Mouse (Mus musculus): Measurements from ENCODE around the gene Sox5. TPM values are rescaled to one million over a fixed set of nuclear protein-coding genes. Genes with fewer than 3 reads are reported as not detected.

The Sox5 gene
- total RNA-seq, 2 experiments from 2014 or later = 0.89 to 0.99 TPM

DNA sequence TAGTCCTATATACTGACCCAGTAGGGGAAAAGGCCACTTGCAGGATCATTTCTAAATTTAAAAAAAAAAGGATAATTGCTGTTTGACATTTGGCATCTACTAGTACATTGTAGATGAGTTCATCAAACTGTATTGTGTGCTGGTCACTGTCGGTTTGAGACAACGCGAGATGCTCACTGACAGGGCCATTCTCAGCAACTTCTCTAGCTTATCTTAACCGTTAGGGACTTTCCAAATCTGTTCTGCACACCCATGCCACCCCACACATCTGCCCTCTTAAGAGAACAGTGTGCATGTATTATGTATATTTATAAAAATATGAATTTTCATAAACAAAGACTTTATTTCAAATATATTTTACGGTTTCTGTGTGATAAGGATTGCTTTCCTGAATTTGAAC, 955.8 kb downstream of the Sox5 start:
- intact Hi-C loops (cut with DNase I) = no loop called here
- Histone ChIP-seq H3K4me3 (no peak overlapping the region), H3K27ac (no peak overlapping the region)
- DNase-seq = no peak
- no peak for TF ChIP-seq CTCF (IDR thresholded peaks at IDR 0.05)

DNA sequence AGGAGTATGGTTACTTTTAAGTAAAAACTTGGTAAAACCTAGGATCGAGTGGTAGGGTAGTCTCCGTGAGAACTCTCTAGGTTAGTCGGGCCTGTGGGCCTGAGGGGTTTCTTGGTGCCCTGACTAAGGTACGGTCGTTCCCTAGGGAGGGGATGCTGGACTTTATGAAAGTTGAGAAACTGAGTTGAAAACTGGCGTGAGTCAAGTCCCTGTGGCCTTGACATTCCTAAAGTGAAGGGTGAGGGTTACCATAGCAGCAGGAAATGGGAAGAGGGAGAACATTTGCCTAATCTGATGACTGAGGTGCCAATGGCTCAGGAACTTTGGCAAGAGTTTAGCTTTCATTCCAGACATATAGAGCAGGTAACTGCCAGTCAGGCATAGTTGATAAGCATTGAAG, 956.7 kb downstream of the Sox5 start:
- H3K4me3 ChIP-seq = no peak overlapping the region
- no peak for DNase-seq
- H3K27ac ChIP-seq = no peak overlapping the region
- intact Hi-C loops (cut with DNase I) = no loop called here
- TF ChIP-seq CTCF (IDR thresholded peaks at IDR 0.05) = no peak

DNA sequence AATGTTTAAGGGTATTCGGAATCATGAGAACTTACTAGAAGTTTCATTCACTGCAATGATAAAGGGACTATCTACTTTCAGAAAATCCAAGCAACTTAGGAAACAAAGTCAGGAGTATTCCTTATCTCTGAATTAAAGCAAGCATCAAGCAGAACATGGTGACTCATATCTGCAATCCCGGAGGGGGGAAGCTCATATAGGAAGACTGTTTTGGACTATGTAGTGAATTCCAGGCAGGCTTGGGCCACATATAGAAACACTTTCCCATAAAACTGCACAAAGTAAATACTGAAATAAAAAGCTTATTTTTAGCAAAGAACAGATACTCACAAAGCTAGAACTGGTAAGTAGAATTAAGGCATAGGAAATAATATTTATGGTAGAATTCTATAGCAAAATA, 993.3 kb downstream of the Sox5 start:
- Histone ChIP-seq H3K4me3 (no peak overlapping the region), H3K27ac (no peak overlapping the region)
- no peak for DNase-seq
- no peak for TF ChIP-seq CTCF (IDR thresholded peaks at IDR 0.05)
- intact Hi-C loops (cut with DNase I) = no loop called here

DNA sequence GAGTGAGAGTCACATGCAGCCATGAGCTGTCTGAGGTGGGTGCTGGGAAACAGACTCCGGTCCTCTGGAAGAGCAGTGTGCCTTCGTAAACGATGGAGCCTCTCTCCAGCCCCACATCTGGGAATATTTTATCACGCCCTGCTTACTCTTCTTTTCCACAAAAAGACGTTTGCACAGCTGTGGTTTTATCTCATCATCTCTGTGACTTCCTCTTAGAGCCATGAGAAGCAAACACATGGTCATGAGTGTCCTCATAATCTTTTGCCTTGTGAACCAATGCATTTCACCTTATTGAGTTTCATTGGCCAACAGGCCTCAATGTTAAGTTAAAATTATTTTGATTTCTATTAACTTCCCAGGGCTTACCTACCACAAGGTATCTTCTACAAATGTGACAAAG, 994.4 kb downstream of the Sox5 start:
- H3K4me3 ChIP-seq = no peak overlapping the region
- H3K27ac ChIP-seq = no peak overlapping the region
- intact Hi-C loops (cut with DNase I) = no loop called here
- DNase-seq = no peak
- TF ChIP-seq CTCF (IDR thresholded peaks at IDR 0.05) = no peak

DNA sequence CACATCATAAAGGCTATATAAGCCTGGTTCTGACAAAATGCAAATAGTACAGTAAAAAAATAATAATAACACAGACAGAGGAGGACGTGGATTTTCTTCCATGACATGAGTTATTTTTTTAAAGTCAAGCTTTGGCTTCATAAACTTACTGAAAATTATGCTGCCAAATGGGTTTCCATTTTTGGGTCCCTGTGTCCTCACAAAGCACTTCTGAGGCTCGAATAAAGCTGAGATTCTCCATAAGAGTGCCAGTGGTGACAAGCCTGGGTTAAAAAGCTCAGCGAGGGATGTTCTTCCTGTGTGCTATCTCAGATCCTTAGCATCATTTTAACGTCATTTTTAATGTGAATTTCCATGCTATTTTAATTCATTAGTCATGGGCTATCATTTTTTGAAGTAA, 996.1 kb downstream of the Sox5 start:
- H3K4me3 ChIP-seq = no peak overlapping the region
- no peak overlapping the region for H3K27ac ChIP-seq
- DNase-seq = no peak
- TF ChIP-seq CTCF (IDR thresholded peaks at IDR 0.05) = no peak
- intact Hi-C loops (cut with DNase I) = no loop called here
